Mouse (Mus musculus) megakaryocyte, embryonic 14.5 days (primary cell): ENCODE results near the gene Olfr1016.

ENCODE experiments used
- FLI1 ChIP-seq: IDR thresholded peaks from 2 replicates; pipeline ENCODE4 v1.6.1; 2012; ENCODE audit warnings: low read length, inconsistent platforms, mixed read lengths
- GATA1 ChIP-seq: IDR thresholded peaks from 3 replicates; pipeline ENCODE4 v1.6.1; 2012; ENCODE audit warnings: mixed read lengths, low read length, inconsistent platforms, borderline replicate concordance

DNA sequence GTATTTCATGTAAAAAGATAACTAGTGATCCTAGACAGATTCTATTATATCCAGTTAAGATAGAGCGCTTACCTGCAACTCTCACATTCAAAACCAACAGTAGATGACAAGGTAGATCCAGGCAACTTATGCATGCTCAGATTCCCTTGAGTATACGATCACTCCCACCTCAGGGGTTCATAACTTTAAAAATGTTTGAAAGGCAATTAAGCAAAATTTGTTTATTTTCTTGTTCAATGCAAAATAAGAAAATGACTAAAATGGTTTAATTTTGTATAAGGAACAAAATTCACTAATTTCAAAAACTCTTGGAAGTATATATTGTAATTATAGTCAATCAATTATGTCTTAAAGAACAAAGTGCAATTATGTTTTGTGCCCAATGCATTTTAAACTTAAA, at the start of gene Olfr1016:
- TF ChIP-seq GATA1 (no peak), FLI1 (no peak)
